Mouse (Mus musculus) C2C12 (cell line): ENCODE results near the gene Dscaml1. TPM values are rescaled to one million over a fixed set of nuclear protein-coding genes. Genes with fewer than 3 reads are reported as not detected.

Experiments used
- H3K27me3 ChIP-seq: one replicate; pipeline ENCODE4 v1.6.1; 2011; ENCODE audit not compliant: control insufficient read depth, insufficient read depth, insufficient read length
- H3K36me3 ChIP-seq: one replicate; pipeline ENCODE4 v1.6.1; 2011; ENCODE audit not compliant: control insufficient read depth, insufficient read depth
- H3K4me3 ChIP-seq: one replicate; pipeline ENCODE4 v1.5.1; 2011; ENCODE audit warnings: mild to moderate bottlenecking, control low read depth; ENCODE audit not compliant: poor library complexity, insufficient read depth, severe bottlenecking
- H3K79me2 ChIP-seq: one replicate; pipeline ENCODE4 v1.6.1; 2011; ENCODE audit not compliant: control insufficient read depth, insufficient read depth
- H3K79me3 ChIP-seq: one replicate; pipeline ENCODE4 v1.6.1; 2011; ENCODE audit warnings: low read depth, control low read depth
- H3ac ChIP-seq: one replicate; pipeline ENCODE3; 2011; ENCODE audit warnings: low read depth; ENCODE audit not compliant: control insufficient read depth, insufficient read length
- CEBPB ChIP-seq: IDR thresholded peaks from one replicate; pipeline ENCODE4 v1.6.1; 2011; ENCODE audit warnings: low read depth, mild to moderate bottlenecking, control low read depth, moderate library complexity
- CTCF ChIP-seq: IDR thresholded peaks from one replicate; pipeline ENCODE4 v1.5.1; 2011; ENCODE audit not compliant: control insufficient read depth, insufficient read depth, insufficient read length
- FOSL1 ChIP-seq: IDR thresholded peaks from one replicate; pipeline ENCODE4 v1.8.0; 2011; ENCODE audit warnings: mild to moderate bottlenecking, low read length; ENCODE audit not compliant: poor library complexity, insufficient read depth, severe bottlenecking
- MAX ChIP-seq: IDR thresholded peaks from one replicate; pipeline ENCODE4 v1.6.1; 2011; ENCODE audit warnings: mild to moderate bottlenecking, control low read depth
- MYOD1 ChIP-seq: IDR thresholded peaks from one replicate; pipeline ENCODE4 v1.6.1; 2011; ENCODE audit warnings: low read depth; ENCODE audit not compliant: control insufficient read depth, insufficient read length
- MYOG ChIP-seq: IDR thresholded peaks from one replicate; pipeline ENCODE4 v1.6.1; 2011; ENCODE audit not compliant: control insufficient read depth, insufficient read length; ENCODE audit errors: extremely low read depth
- USF1 ChIP-seq: IDR thresholded peaks from one replicate; pipeline ENCODE4 v1.6.1; 2011; ENCODE audit warnings: low read depth, mild to moderate bottlenecking, control low read depth, moderate library complexity
- polyA plus RNA-seq: library from polyadenylated mRNA; unstranded; fragments of >200 nt; fragmentation: generic; extraction: Trizol; gene quantifications from one replicate; pipeline ENCODE4 v1.2.1, GENCODE M21; 2012; ENCODE audit warnings: missing spikeins

Gene Dscaml1
- polyA plus RNA-seq, 1 experiment: not detected

DNA sequence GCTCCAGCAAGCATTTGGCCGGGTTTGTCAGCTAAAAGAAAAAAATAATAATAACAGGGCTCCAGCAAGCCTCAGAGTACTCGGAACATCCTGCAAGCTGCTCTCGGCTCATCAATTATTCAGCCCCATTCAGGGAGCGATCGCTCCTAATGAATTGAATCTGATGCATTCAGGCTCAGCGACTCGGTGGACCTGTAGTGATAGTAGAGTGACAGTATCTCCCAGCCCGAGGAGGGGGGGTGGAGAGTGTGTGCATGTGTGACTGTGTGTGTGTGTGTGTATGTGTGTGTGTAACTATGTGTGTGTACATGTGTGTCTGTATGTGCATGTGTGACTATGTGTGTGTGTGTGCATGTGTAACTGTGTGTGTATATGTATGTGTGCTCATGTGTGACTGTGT, 250.2 kb downstream of the Dscaml1 start:
- Histone ChIP-seq H3K27me3 (peaks cover 58% of the 10 kb centered on the region), H3K79me2 (no peaks in the 10 kb centered on the region), H3K79me3 (no peaks in the 10 kb centered on the region), H3K4me3 (no peak overlapping the region), H3ac (no peak overlapping the region), H3K36me3 (no peaks in the 10 kb centered on the region)
- TF ChIP-seq CEBPB: no peak
- no peak for TF ChIP-seq MYOD1
- TF ChIP-seq MYOG: no peak

- H3K36me3 ChIP-seq: no peaks in the 10 kb centered on the region
- peaks cover 58% of the 10 kb centered on the region for H3K27me3 ChIP-seq
- no peak overlapping the region for H3ac ChIP-seq
- H3K4me3 ChIP-seq: no peak overlapping the region
- TF ChIP-seq USF1 (no peak), MAX (no peak), CEBPB (no peak), MYOD1 (no peak), CTCF (no peak), MYOG (no peak), FOSL1 (no peak)
- no peaks in the 10 kb centered on the region for H3K79me2 ChIP-seq
- H3K79me3 ChIP-seq: no peaks in the 10 kb centered on the region
These were observed 250.9 kb downstream of the Dscaml1 start for GRCm38 (mm10) chr9:45677236-45677781.

DNA sequence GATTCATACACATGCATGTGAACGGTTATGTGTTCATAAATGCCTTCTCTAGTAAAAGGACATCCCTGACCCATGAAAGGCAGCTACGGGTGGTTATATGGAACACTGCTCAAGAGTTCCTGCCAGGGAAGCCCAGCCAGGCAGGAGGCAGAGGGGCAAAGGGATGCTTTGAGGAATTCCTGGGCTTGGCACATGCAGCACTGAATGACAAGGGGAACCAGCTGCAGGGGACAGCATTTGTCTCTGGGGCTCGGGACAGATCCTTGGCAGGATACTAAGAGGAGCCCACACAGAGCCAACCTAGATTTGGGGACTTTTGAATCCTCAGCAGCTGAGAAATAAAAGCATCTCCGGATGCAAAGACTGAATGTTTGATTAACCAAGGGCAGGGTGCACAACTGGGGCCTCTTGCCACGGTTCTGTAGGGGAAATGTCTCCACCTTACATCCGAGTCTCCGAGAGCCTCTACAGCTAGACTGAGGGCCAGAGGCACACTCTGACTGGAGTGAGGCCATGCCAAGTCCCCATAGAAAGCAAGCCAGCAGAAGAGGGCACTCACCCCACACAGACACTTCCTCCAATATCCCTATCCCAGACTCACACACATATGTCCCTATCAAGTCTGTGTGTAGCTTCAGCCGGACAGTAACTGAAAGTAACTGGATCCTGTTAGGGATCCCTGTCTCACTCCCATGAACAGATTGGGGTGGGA, 251.7 kb downstream of the Dscaml1 start:
- Histone ChIP-seq H3K4me3 (no peak overlapping the region), H3K36me3 (no peaks in the 10 kb centered on the region), H3ac (no peak overlapping the region), H3K79me3 (no peaks in the 10 kb centered on the region), H3K27me3 (peaks cover 58% of the 10 kb centered on the region), H3K79me2 (no peaks in the 10 kb centered on the region)
- no peak for TF ChIP-seq FOSL1
- no peak for TF ChIP-seq CTCF
- TF ChIP-seq CEBPB: no peak
- TF ChIP-seq MAX: no peak
- TF ChIP-seq MYOG: no peak
- no peak for TF ChIP-seq MYOD1
- no peak for TF ChIP-seq USF1

DNA sequence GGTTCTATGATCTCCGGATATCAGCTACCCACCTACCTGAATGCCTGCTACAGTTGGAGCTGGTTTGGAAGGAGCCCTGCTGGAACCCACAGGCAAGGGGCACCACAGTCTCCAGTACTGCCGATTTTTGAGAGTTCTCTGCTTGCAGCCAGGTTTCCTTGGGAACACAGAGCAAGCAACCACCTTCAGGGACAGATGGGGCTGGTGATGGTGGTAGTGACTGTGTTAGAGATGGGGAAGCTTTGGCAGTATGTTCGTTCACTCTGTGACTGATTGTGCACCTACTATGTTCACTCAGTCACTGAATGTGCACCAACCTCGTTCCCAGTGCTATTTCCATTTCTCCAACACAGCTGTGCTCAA, 252.2 kb downstream of the Dscaml1 start:
- Histone ChIP-seq H3K79me2 (no peaks in the 10 kb centered on the region), H3K4me3 (no peak overlapping the region), H3ac (no peak overlapping the region), H3K36me3 (no peaks in the 10 kb centered on the region), H3K79me3 (no peaks in the 10 kb centered on the region), H3K27me3 (peaks cover 61% of the 10 kb centered on the region)
- TF ChIP-seq CEBPB (no peak), MYOG (no peak), MYOD1 (no peak), MAX (no peak)

DNA sequence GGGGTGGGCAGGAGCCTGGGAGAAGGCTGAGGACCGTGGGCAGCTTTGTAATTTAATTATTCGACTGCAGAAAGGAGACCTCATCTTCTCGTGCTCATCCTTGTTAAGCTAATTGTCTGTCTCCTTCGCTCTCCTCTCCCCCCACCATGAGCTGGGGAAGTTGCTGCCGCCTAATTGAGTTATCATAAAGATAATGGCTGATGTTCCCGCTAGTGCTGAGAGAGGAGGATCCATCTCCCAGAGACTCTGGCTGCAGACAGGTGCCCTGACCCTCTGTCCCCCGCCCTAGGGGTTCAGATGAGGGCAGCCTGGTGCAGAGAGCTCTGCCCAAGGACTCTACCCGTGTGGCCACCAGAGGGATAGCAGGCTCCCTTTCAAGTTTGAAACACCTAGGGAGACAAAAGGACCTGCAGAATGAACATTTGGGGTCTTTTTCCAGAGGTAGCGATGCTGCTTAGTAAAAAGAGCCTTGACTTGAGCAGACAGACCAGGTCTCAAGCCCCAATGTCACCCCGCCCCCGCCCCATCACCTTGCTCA, 256.1 kb downstream of the Dscaml1 start:
- peaks cover 51% of the 10 kb centered on the region for H3K27me3 ChIP-seq
- no peaks in the 10 kb centered on the region for H3K79me2 ChIP-seq
- no peak for TF ChIP-seq MAX
- no peak for TF ChIP-seq CEBPB
- no peak for TF ChIP-seq FOSL1
- TF ChIP-seq CTCF: no peak
- no peak for TF ChIP-seq MYOD1
- TF ChIP-seq MYOG: no peak
- H3K4me3 ChIP-seq: no peak overlapping the region
- H3K36me3 ChIP-seq: no peaks in the 10 kb centered on the region
- H3ac ChIP-seq: no peak overlapping the region
- no peaks in the 10 kb centered on the region for H3K79me3 ChIP-seq
